Mouse (Mus musculus) heart, adult 2 months (tissue): ENCODE results near the gene Nme2.

ENCODE experiments used
- CTCF ChIP-seq: fragments of 200-600 bp; IDR thresholded peaks from 2 replicates; pipeline ENCODE4 v1.8.1; 2022; ENCODE audit warnings: antibody characterized with exemption, mild to moderate bottlenecking, moderate library complexity
- EP300 ChIP-seq: fragments of 200-500 bp; IDR thresholded peaks from 2 replicates; pipeline ENCODE4 v1.6.1; 2011; ENCODE audit warnings: low read depth, low read length, control low read depth; ENCODE audit not compliant: insufficient read depth
- POLR2A ChIP-seq: fragments of 200-500 bp; IDR thresholded peaks from 2 replicates; pipeline ENCODE4 v1.6.1; 2011; ENCODE audit warnings: mild to moderate bottlenecking, low read depth, low read length, control low read depth; ENCODE audit not compliant: insufficient read depth

- no peak for TF ChIP-seq CTCF
- no peak for TF ChIP-seq POLR2A
- no peak for TF ChIP-seq EP300
Observed at GRCm38 (mm10) chr11:93997141-93997775, 41.2 kb upstream of the Nme2 start.
